Mouse (Mus musculus): ENCODE results near the gene Flt3l. TPM values are rescaled to one million over a fixed set of nuclear protein-coding genes. Genes with fewer than 3 reads are reported as not detected.
A peak's percentile ranks its signal among the peaks of the same experiment; 100 is the strongest.

Flt3l gene
- polyA plus RNA-seq, 2 experiments, result 3.3 to 12.4 TPM

- no peak overlapping the region for H3K9ac ChIP-seq (ENCODE audit: low read depth, low read length, severe bottlenecking)
- TF ChIP-seq POLR2A (IDR thresholded peaks at IDR 0.05; ENCODE audit: borderline replicate concordance, extremely low read depth, insufficient read depth, insufficient read length), result no peak
- WGBS, result 8% methylated on average over 24 of the region's 35 CpGs
- ATAC-seq (ENCODE audit: low FRiP score, low read depth), result no peak
- no peak overlapping the region for H3K27ac ChIP-seq (replicated peaks; ENCODE audit: low read depth, low read length)
- 0 out of 2 replicates have a peak overlapping the region, but pooled peaks have one; percentile 3 for H3K4me2 ChIP-seq (replicated peaks; ENCODE audit: low read depth, low read length, severe bottlenecking)
- no peaks in the 10 kb centered on the region for H3K9me3 ChIP-seq (ENCODE audit: control insufficient read depth, low read length)
- no peaks in the 10 kb centered on the region for H3K36me3 ChIP-seq (ENCODE audit: control insufficient read depth, insufficient read depth, low read length)
- H3K4me1 ChIP-seq (ENCODE audit: control insufficient read depth, insufficient read depth, low read length), result no peaks in the 10 kb centered on the region
- H3K27me3 ChIP-seq (ENCODE audit: control insufficient read depth, insufficient read depth, low read length), result peaks cover 75% of the 10 kb centered on the region
- no peak overlapping the region for H3K4me3 ChIP-seq (replicated peaks; ENCODE audit: low read length)
- DNase-seq (ENCODE audit: low spot score), result no peak
These were observed 45.3 kb upstream of the Flt3l start for GRCm38 (mm10) chr7:45181540-45181939.

DNA sequence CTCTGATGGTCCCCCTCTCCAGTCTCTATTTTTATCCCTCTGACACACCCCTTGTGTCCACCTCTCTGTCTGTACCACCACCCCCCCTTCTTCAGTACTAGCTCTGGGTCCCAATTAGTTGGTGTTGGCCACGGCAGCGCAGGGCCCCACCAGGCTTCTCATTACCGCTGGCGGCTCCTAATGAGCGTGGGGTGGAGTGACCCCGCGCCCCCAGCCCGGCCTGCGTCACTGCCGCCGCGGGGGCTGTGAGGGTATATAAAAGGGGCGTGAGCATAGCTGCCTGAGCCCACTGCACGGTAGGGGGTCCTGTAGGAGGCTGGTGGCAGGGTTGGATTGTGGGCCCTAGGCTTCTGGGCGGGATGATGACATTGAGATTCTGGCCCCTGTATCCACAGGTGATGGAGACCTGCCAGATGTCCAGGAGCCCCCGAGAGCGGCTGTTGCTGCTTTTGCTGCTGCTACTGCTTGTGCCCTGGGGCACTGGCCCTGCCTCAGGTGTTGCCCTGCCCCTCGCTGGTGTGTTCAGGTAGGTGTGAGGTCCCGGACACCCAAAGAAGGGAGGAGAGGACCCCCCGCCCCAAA, 44.8 kb upstream of the Flt3l start, which contains the start of gene Pth2:
TSS of gene Pth2 (plus strand) at position 100 of the 582 bp plus-strand sequence.
- Histone ChIP-seq H3K36me3 (ENCODE audit: control insufficient read depth, insufficient read depth, low read length) (no peaks in the 10 kb centered on the region), H3K4me2 (replicated peaks; ENCODE audit: low read depth, low read length, severe bottlenecking) (0 out of 2 replicates have a peak within 1 kb of the TSS, but pooled peaks have one; percentile 3), H3K4me1 (ENCODE audit: control insufficient read depth, insufficient read depth, low read length) (no peaks in the 10 kb centered on the region), H3K9ac (ENCODE audit: low read depth, low read length, severe bottlenecking) (no peak within 1 kb of the TSS), H3K27me3 (ENCODE audit: control insufficient read depth, insufficient read depth, low read length) (peaks cover 80% of the 10 kb centered on the region), H3K4me3 (replicated peaks; ENCODE audit: low read length) (no peak within 1 kb of the TSS), H3K27ac (replicated peaks; ENCODE audit: low read depth, low read length) (no peak within 1 kb of the TSS), H3K9me3 (ENCODE audit: control insufficient read depth, low read length) (no peaks in the 10 kb centered on the region)
- WGBS, result 10% methylated on average over 18 of the region's 20 CpGs
- ATAC-seq (ENCODE audit: low FRiP score, low read depth), result no peak
- no peak for DNase-seq (ENCODE audit: low spot score)
- no peak for TF ChIP-seq POLR2A (IDR thresholded peaks at IDR 0.05; ENCODE audit: borderline replicate concordance, extremely low read depth, insufficient read depth, insufficient read length)

- no peak within 1 kb of the TSS for H3K9ac ChIP-seq (ENCODE audit: low read depth, low read length, severe bottlenecking)
- H3K4me2 ChIP-seq (replicated peaks; ENCODE audit: low read depth, low read length, severe bottlenecking), result no peak within 1 kb of the TSS
- no peaks in the 10 kb centered on the region for H3K36me3 ChIP-seq (ENCODE audit: control insufficient read depth, insufficient read depth, low read length)
- H3K4me3 ChIP-seq (replicated peaks; ENCODE audit: low read length), result no peak within 1 kb of the TSS
- no peak within 1 kb of the TSS for H3K27ac ChIP-seq (replicated peaks; ENCODE audit: low read depth, low read length)
- DNase-seq (ENCODE audit: low spot score), result no peak
- TF ChIP-seq POLR2A (IDR thresholded peaks at IDR 0.05; ENCODE audit: borderline replicate concordance, extremely low read depth, insufficient read depth, insufficient read length), result no peak
- no peaks in the 10 kb centered on the region for H3K9me3 ChIP-seq (ENCODE audit: control insufficient read depth, low read length)
- peaks cover 95% of the 10 kb centered on the region for H3K27me3 ChIP-seq (ENCODE audit: control insufficient read depth, insufficient read depth, low read length)
- no peak for ATAC-seq (ENCODE audit: low FRiP score, low read depth)
- 24% methylated on average over 7 of the region's 7 CpGs for WGBS
- no peaks in the 10 kb centered on the region for H3K4me1 ChIP-seq (ENCODE audit: control insufficient read depth, insufficient read depth, low read length)
These were observed 43.2 kb upstream of the Flt3l start, which contains the start of gene Gfy for GRCm38 (mm10) chr7:45179469-45179868. Gene Gfy (minus strand): TSS chr7:45179569.

- Histone ChIP-seq H3K4me1 (ENCODE audit: control insufficient read depth, insufficient read depth, low read length) (no peaks in the 10 kb centered on the region), H3K4me3 (replicated peaks; ENCODE audit: low read length) (no peak overlapping the region)
- 23% methylated on average over 7 of the region's 7 CpGs for WGBS
These were observed 42.3 kb upstream of the Flt3l start for GRCm38 (mm10) chr7:45178550-45178949.

DNA sequence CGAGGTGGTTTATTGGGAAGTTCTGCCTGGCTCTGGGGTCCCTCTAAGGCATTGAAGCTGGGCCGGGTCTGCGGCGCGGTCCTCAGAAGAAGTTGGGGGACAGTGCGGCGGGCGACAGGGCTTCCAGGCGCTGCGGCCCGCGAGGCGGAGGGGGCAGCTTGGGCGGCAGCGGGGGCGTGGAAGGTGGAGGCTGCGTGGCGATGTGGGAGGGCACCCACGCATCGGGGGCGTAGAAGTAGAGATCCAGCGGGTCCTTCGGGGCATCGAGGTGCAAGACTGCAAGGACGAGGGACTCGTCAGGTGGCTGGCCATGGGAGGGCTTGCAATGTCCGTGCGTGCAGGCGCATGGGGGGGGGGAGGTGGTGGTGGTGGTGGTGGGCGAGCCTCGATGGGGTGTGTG, 40.1 kb upstream of the Flt3l start:
- 0 out of 2 replicates have a peak overlapping the region, but pooled peaks have one; percentile 7 for H3K9ac ChIP-seq (ENCODE audit: low read depth, low read length, severe bottlenecking)

More at GRCm38 (mm10) chr7:45178550-45178949, 42.3 kb upstream of the Flt3l start:
- no peak for ATAC-seq (ENCODE audit: low FRiP score, low read depth)
- no peak for DNase-seq (ENCODE audit: low spot score)
- no peaks in the 10 kb centered on the region for H3K36me3 ChIP-seq (ENCODE audit: control insufficient read depth, insufficient read depth, low read length)
- no peak overlapping the region for H3K27ac ChIP-seq (replicated peaks; ENCODE audit: low read depth, low read length)
- no peak for TF ChIP-seq POLR2A (IDR thresholded peaks at IDR 0.05; ENCODE audit: borderline replicate concordance, extremely low read depth, insufficient read depth, insufficient read length)
- no peaks in the 10 kb centered on the region for H3K9me3 ChIP-seq (ENCODE audit: control insufficient read depth, low read length)
- H3K27me3 ChIP-seq (ENCODE audit: control insufficient read depth, insufficient read depth, low read length), result peaks cover 96% of the 10 kb centered on the region
- H3K9ac ChIP-seq (ENCODE audit: low read depth, low read length, severe bottlenecking), result no peak overlapping the region
- no peak overlapping the region for H3K4me2 ChIP-seq (replicated peaks; ENCODE audit: low read depth, low read length, severe bottlenecking)

More for the DNA sequence above, 40.1 kb upstream of the Flt3l start:
- Histone ChIP-seq H3K4me1 (ENCODE audit: control insufficient read depth, insufficient read depth, low read length) (no peaks in the 10 kb centered on the region), H3K27ac (replicated peaks; ENCODE audit: low read depth, low read length) (no peak overlapping the region), H3K27me3 (ENCODE audit: control insufficient read depth, insufficient read depth, low read length) (peaks cover 74% of the 10 kb centered on the region), H3K4me3 (replicated peaks; ENCODE audit: low read length) (peak overlapping the region; percentile 22), H3K9me3 (ENCODE audit: control insufficient read depth, low read length) (no peaks in the 10 kb centered on the region), H3K4me2 (replicated peaks; ENCODE audit: low read depth, low read length, severe bottlenecking) (peak overlapping the region; percentile 35), H3K36me3 (ENCODE audit: control insufficient read depth, insufficient read depth, low read length) (no peaks in the 10 kb centered on the region)
- TF ChIP-seq POLR2A (IDR thresholded peaks at IDR 0.05; ENCODE audit: borderline replicate concordance, extremely low read depth, insufficient read depth, insufficient read length), result no peak
- WGBS, result 4% methylated on average over 28 of the region's 31 CpGs
- DNase-seq (ENCODE audit: low spot score) (no peak), ATAC-seq (ENCODE audit: low FRiP score, low read depth) (no peak)
